ENCODE assay signal across 13 mouse cellular contexts in the genomic region with DNA sequence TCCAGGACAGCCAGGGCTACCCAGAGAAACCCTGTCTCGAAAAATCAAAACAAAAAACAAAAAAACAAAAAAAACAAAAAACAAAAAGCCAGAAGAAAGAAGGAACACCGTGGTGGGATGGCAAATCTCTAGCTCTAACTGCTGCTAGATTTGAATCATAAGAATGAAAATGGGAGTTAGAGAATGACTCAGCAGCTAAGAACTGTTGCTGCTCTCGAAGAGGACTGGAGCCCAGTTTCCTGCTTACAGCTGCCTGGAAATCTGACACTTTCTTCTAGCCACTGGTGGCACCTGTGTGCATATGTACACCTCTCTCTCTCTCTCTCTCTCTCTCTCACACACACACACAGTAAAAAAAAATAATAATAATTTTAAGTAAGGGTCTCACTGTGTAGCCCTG. TPM values are rescaled to one million over a fixed set of nuclear protein-coding genes. Genes with fewer than 3 reads are reported as not detected.
A peak's percentile ranks its signal among the peaks of the same experiment; 100 is the strongest.
DNase-seq lines count a peak whose midpoint lies in the region; ATAC-seq and TF ChIP-seq lines count a peak whose summit lies in the region.
"Had no signal": no experiment of that assay in that cellular context is flagged by ENCODE, and none has a peak within 500 bp of the region (broad histone marks: within the 10 kb centered on the region; RNA-seq: fewer than 3 reads in every experiment).

No protein-coding gene starts in this region.

- no peaks in the 10 kb centered on the region for H3K9me3 ChIP-seq in midbrain, embryonic 11.5 days (ENCODE audit: control insufficient read depth, low read length)
- no peaks in the 10 kb centered on the region for H3K9me3 ChIP-seq in midbrain, embryonic 15.5 days
- H3K9me3 ChIP-seq in MEL (replicated peaks; ENCODE audit: insufficient read depth, low read length) = no peaks in the 10 kb centered on the region
- H3K9me3 ChIP-seq: forebrain, embryonic 12.5 days had no signal

- no peaks in the 10 kb centered on the region for H3K4me1 ChIP-seq in midbrain, embryonic 11.5 days (ENCODE audit: control insufficient read depth, insufficient read depth, low read length)
- H3K4me1 ChIP-seq in midbrain, embryonic 15.5 days = no peaks in the 10 kb centered on the region
- peaks cover 46 to 56% of the 10 kb centered on the region in 2 experiments for H3K4me1 ChIP-seq in MEL (ENCODE audit: control insufficient read depth in 1 of 2, insufficient read depth in 2 of 2, low read length in 2 of 2)
- H3K4me1 ChIP-seq: forebrain, embryonic 12.5 days had no signal

- H3K27me3 ChIP-seq in midbrain, embryonic 11.5 days (ENCODE audit: control insufficient read depth, insufficient read depth, low read length) = no peaks in the 10 kb centered on the region
- no peaks in the 10 kb centered on the region for H3K27me3 ChIP-seq in midbrain, embryonic 15.5 days (replicated peaks)
- H3K27me3 ChIP-seq in MEL (ENCODE audit: control insufficient read depth in 1 of 2, insufficient read depth in 2 of 2, low read length in 2 of 2) = no peaks in the 10 kb centered on the region
- H3K27me3 ChIP-seq: forebrain, embryonic 12.5 days had no signal

- intact Hi-C loops in left cerebral cortex, postnatal 10 days (cut with DNase I) = no loop called here
- intact Hi-C loops in left cerebral cortex, postnatal 4 days (cut with DNase I) = no loop called here

- no peak overlapping the region for H3K27ac ChIP-seq in midbrain, embryonic 11.5 days (ENCODE audit: low read depth, low read length)
- H3K27ac ChIP-seq in midbrain, embryonic 15.5 days = no peak overlapping the region
- H3K27ac ChIP-seq in MEL (ENCODE audit: control insufficient read depth, low read depth, low read length) = peak overlapping the region; percentile 97
- H3K27ac ChIP-seq in macrophage = peak overlapping the region; percentile 96
- H3K27ac ChIP-seq: forebrain, embryonic 12.5 days; layer of hippocampus, adult 2 months had no signal

- 66% methylated on average over 3 of the region's 3 CpGs for WGBS in midbrain, embryonic 11.5 days
- 71% methylated on average over 3 of the region's 3 CpGs for WGBS in midbrain, embryonic 15.5 days
- WGBS in macrophage (ENCODE audit: missing documents) = 31% methylated on average over 3 of the region's 3 CpGs

- no peak for ATAC-seq in midbrain, embryonic 11.5 days (ENCODE audit: low FRiP score)
- ATAC-seq in midbrain, embryonic 15.5 days (replicated peaks) = no peak
- peak; percentile 28; the same call in 1 of the 2 replicates for ATAC-seq in granulocyte monocyte progenitor cell, adult 5-6 weeks (replicated peaks; ENCODE audit: poor library complexity, severe bottlenecking)

- H3K36me3 ChIP-seq in midbrain, embryonic 11.5 days (ENCODE audit: control insufficient read depth, insufficient read depth, low read length) = no peaks in the 10 kb centered on the region
- no peaks in the 10 kb centered on the region for H3K36me3 ChIP-seq in midbrain, embryonic 15.5 days (replicated peaks)
- H3K36me3 ChIP-seq in MEL (ENCODE audit: control insufficient read depth in 1 of 2, insufficient read depth in 2 of 2, low read length in 2 of 2) = peaks cover 3 to 72% of the 10 kb centered on the region in 2 experiments
- peaks cover 3% of the 10 kb centered on the region; the same call in 1 of the 2 replicates for H3K36me3 ChIP-seq in macrophage (ENCODE audit: inconsistent target)
- H3K36me3 ChIP-seq: forebrain, embryonic 12.5 days had no signal

- no peak overlapping the region for H3K9ac ChIP-seq in midbrain, embryonic 11.5 days (ENCODE audit: low read length)
- H3K9ac ChIP-seq in midbrain, embryonic 15.5 days = no peak overlapping the region
- H3K9ac ChIP-seq in MEL (ENCODE audit: control insufficient read depth, low read depth, low read length, poor library complexity, severe bottlenecking) = peak overlapping the region; percentile 59
- H3K9ac ChIP-seq: forebrain, embryonic 12.5 days had no signal

- TF ChIP-seq EP300 in MEL (IDR thresholded peaks at IDR 0.05; ENCODE audit: low read depth in 1 of 2, low read length in 2 of 2) = peak; percentile 50 to 80; a peak in 2 of 4 replicates

- TF ChIP-seq POLR2A in MEL (IDR thresholded peaks at IDR 0.05; ENCODE audit: control insufficient read depth in 1 of 2, insufficient read depth in 1 of 2, low read depth in 1 of 2, low read length in 2 of 2, poor library complexity in 1 of 2) = no peak; a peak in 1 of 4 replicates

- no peak for TF ChIP-seq CTCF in MEL (IDR thresholded peaks at IDR 0.05 in 2 of 3, conservative IDR thresholded peaks at IDR 0.05 in 1 of 3; ENCODE audit: control insufficient read depth in 1 of 3, insufficient read depth in 1 of 3, low read depth in 2 of 3, low read length in 3 of 3, poor library complexity in 1 of 3, severe bottlenecking in 1 of 3)

- TF ChIP-seq RAD21 in MEL (IDR thresholded peaks at IDR 0.05; ENCODE audit: low read depth, low read length) = no peak

- H3K4me2 ChIP-seq in midbrain, embryonic 11.5 days = no peak overlapping the region
- H3K4me2 ChIP-seq in midbrain, embryonic 15.5 days = no peak overlapping the region
- H3K4me2 ChIP-seq: forebrain, embryonic 12.5 days had no signal

- H3K79me2 ChIP-seq in MEL (ENCODE audit: control insufficient read depth, insufficient read depth, low read length, poor library complexity) = no peaks in the 10 kb centered on the region; the same call in 1 of the 2 replicates
- H3K79me2 ChIP-seq in macrophage (ENCODE audit: inconsistent target) = no peaks in the 10 kb centered on the region

- DNase-seq in midbrain, embryonic 11.5 days (ENCODE audit: low spot score, missing footprints) = peak; percentile 21
- DNase-seq in MEL (ENCODE audit: low read depth, low spot score) = peak; percentile 83
- DNase-seq in left cerebral cortex, postnatal 10 days (ENCODE audit: extremely low spot score in 1 of 2, low spot score in 2 of 2) = no peak
- no peak for DNase-seq in left cerebral cortex, postnatal 4 days
- DNase-seq: cerebellum, adult 18-20 months; gastrocnemius, postnatal 10 days; kidney, adult 11 months; lung, postnatal 14 days had no signal

- H3K4me3 ChIP-seq in midbrain, embryonic 11.5 days (ENCODE audit: low read depth, low read length) = no peak overlapping the region
- H3K4me3 ChIP-seq in midbrain, embryonic 15.5 days = no peak overlapping the region
- H3K4me3 ChIP-seq in MEL (ENCODE audit: control insufficient read depth in 1 of 2, insufficient read depth in 1 of 2, low read depth in 2 of 2, low read length in 2 of 2) = no peak overlapping the region
- H3K4me3 ChIP-seq in macrophage (ENCODE audit: inconsistent target) = no peak overlapping the region
- H3K4me3 ChIP-seq: forebrain, embryonic 12.5 days; layer of hippocampus, adult 2 months had no signal

RNA-seq across cellular contexts. Expression of a gene that starts 14.6 kb away (rescaled TPM):
- 4.9 and 5.8 TPM in 2 replicates for polyA plus RNA-seq in midbrain, embryonic 11.5 days (2014; fragmentation: Nextera tagmentation; extraction: Ambion mirVana)
- polyA plus RNA-seq in midbrain, embryonic 15.5 days (2015; fragmentation: Nextera tagmentation; extraction: Ambion mirVana) = 6.6 and 7.2 TPM in 2 replicates
- 22.5 and 25.1 TPM in 2 replicates for total RNA-seq in MEL (2012; rRNA removed)
- polyA plus RNA-seq in MEL (2012; ENCODE audit: insufficient read depth in 1 of 2, insufficient read length in 2 of 2, low read depth in 1 of 2, low replicate concordance in 2 of 2, missing spikeins in 1 of 2) (10 to 100 TPM in 1 of 2 experiments, not detected in 1; 18.5 TPM), macrophage (2018) (16.2 to 41.4 TPM (median 17.9 TPM) in 3 replicates)
- 6.6 and 14.9 TPM in 2 replicates for total RNA-seq in granulocyte monocyte progenitor cell, adult 5-6 weeks (2014; fragmentation: Nextera tagmentation)
- 2.0 and 15.9 TPM in 2 replicates for total RNA-seq in granulocyte monocyte progenitor cell, adult 5-6 weeks (2017)
- 100 to 1,000 TPM in 4 of 26 experiments, 10 to 100 TPM in 22; 13.6 to 128 (median 43.0) TPM for total RNA-seq in macrophage (2018; cell fraction: chromatin; rRNA removed)
- total RNA-seq in macrophage (2018; cell fraction: cytosol; rRNA removed) = 10 to 100 TPM in 18 of 26 experiments, 1 to 10 TPM in 8; 5.3 to 26.5 (median 12.8) TPM
- total RNA-seq in macrophage (2018; cell fraction: nucleus; rRNA removed) = 100 to 1,000 TPM in 1 of 26 experiments, 10 to 100 TPM in 25; 11.7 to 114 (median 31.0) TPM
- 1 to 10 TPM; 3.5 to 5.6 TPM for total RNA-seq in left cerebral cortex, postnatal 10 days (2021)
- 1 to 10 TPM; 3.2 to 5.1 TPM for total RNA-seq in left cerebral cortex, postnatal 4 days (2021)

RNA-seq across cellular contexts. Expression of a gene that starts 14.8 kb away (rescaled TPM):
- polyA plus RNA-seq in midbrain, embryonic 11.5 days (2014; fragmentation: Nextera tagmentation; extraction: Ambion mirVana) = 46.1 and 48.8 TPM in 2 replicates
- 37.2 and 42.4 TPM in 2 replicates for polyA plus RNA-seq in midbrain, embryonic 15.5 days (2015; fragmentation: Nextera tagmentation; extraction: Ambion mirVana)
- total RNA-seq in MEL (2012; rRNA removed) = 152 and 162 TPM in 2 replicates
- 100 to 1,000 TPM in 1 of 2 experiments, not detected in 1; 117 TPM for polyA plus RNA-seq in MEL (2012; ENCODE audit: insufficient read depth in 1 of 2, insufficient read length in 2 of 2, low read depth in 1 of 2, low replicate concordance in 2 of 2, missing spikeins in 1 of 2)
- total RNA-seq in granulocyte monocyte progenitor cell, adult 5-6 weeks (2014; fragmentation: Nextera tagmentation) = 139 and 152 TPM in 2 replicates
- 208 and 230 TPM in 2 replicates for total RNA-seq in granulocyte monocyte progenitor cell, adult 5-6 weeks (2017)
- total RNA-seq in macrophage (2018; cell fraction: chromatin; rRNA removed) = 100 to 1,000 TPM in 20 of 26 experiments, 10 to 100 TPM in 6; 48.7 to 282 (median 168) TPM
- total RNA-seq in macrophage (2018; cell fraction: cytosol; rRNA removed) = 100 to 1,000 TPM; 397 to 624 (median 488) TPM
- 100 to 1,000 TPM in 24 of 26 experiments, 10 to 100 TPM in 2; 89.5 to 224 (median 144) TPM for total RNA-seq in macrophage (2018; cell fraction: nucleus; rRNA removed)
- polyA plus RNA-seq in macrophage (2018) = 515 to 693 TPM (median 583 TPM) in 3 replicates
- 10 to 100 TPM; 19.6 to 20.5 TPM for total RNA-seq in left cerebral cortex, postnatal 10 days (2021)
- total RNA-seq in left cerebral cortex, postnatal 4 days (2021) = 10 to 100 TPM; 19.3 to 21.1 TPM

RNA-seq across cellular contexts. Expression of a gene that starts 24.2 kb away (rescaled TPM):
- 25.4 and 29.8 TPM in 2 replicates for polyA plus RNA-seq in midbrain, embryonic 11.5 days (2014; fragmentation: Nextera tagmentation; extraction: Ambion mirVana)
- 11.2 and 13.6 TPM in 2 replicates for polyA plus RNA-seq in midbrain, embryonic 15.5 days (2015; fragmentation: Nextera tagmentation; extraction: Ambion mirVana)
- 15.4 and 16.4 TPM in 2 replicates for total RNA-seq in MEL (2012; rRNA removed)
- 10 to 100 TPM in 1 of 2 experiments, not detected in 1; 23.3 TPM for polyA plus RNA-seq in MEL (2012; ENCODE audit: insufficient read depth in 1 of 2, insufficient read length in 2 of 2, low read depth in 1 of 2, low replicate concordance in 2 of 2, missing spikeins in 1 of 2)
- total RNA-seq in granulocyte monocyte progenitor cell, adult 5-6 weeks (2014; fragmentation: Nextera tagmentation) = 22.6 and 29.8 TPM in 2 replicates
- total RNA-seq in granulocyte monocyte progenitor cell, adult 5-6 weeks (2017) = 24.1 and 58.0 TPM in 2 replicates
- total RNA-seq in macrophage (2018; cell fraction: chromatin; rRNA removed) = 10 to 100 TPM in 11 of 26 experiments, 1 to 10 TPM in 15; 1.2 to 24.0 (median 7.4) TPM
- 10 to 100 TPM; 10.2 to 24.7 (median 14.6) TPM for total RNA-seq in macrophage (2018; cell fraction: cytosol; rRNA removed)
- total RNA-seq in macrophage (2018; cell fraction: nucleus; rRNA removed) = 10 to 100 TPM in 12 of 26 experiments, 1 to 10 TPM in 14; 5.0 to 28.0 (median 9.5) TPM
- 11.1 to 21.8 TPM (median 21.2 TPM) in 3 replicates for polyA plus RNA-seq in macrophage (2018)
- 1 to 10 TPM; 8.9 to 9.4 TPM for total RNA-seq in left cerebral cortex, postnatal 10 days (2021)
- 10 to 100 TPM; 10.4 to 13.0 TPM for total RNA-seq in left cerebral cortex, postnatal 4 days (2021)

Comparison
In these comparisons a context has a peak if more than half of its experiments do, and no peak if none do; other contexts are left out.
1. DNase-seq: peak in midbrain, embryonic 11.5 days (single experiment) and MEL (single experiment); none in left cerebral cortex, postnatal 10 days (0 of 2) and left cerebral cortex, postnatal 4 days (single experiment).
2. H3K27ac ChIP-seq: peak in MEL (single experiment) and macrophage (single experiment); none in midbrain, embryonic 11.5 days (single experiment) and midbrain, embryonic 15.5 days (single experiment).